Mouse (Mus musculus) bone marrow macrophage, adult 2 months (primary cell): Measurements from ENCODE around the gene Dcbld2.

Experiments
- CTCF ChIP-seq: IDR thresholded peaks from 2 replicates; pipeline ENCODE4 v1.5.1; 2012; ENCODE audit warnings: low read depth, mild to moderate bottlenecking, low read length, moderate library complexity
- POLR2A ChIP-seq: IDR thresholded peaks from 2 replicates; pipeline ENCODE4 v1.6.1; 2012; ENCODE audit warnings: mild to moderate bottlenecking, low read depth, low read length, borderline replicate concordance

- TF ChIP-seq POLR2A (no peak), CTCF (no peak)
Observed at GRCm38 (mm10) chr16:58432384-58432783, 24.1 kb downstream of the Dcbld2 start.
